Mouse (Mus musculus) spleen, postnatal 36 days (tissue): Measurements from ENCODE around the gene Snap25.

Source experiments
- DNase-seq, 2 experiments: peaks; one replicate each; pipeline ENCODE4 v3.0.0; 2022; ENCODE audit warnings: low spot score in 2 of 2, mixed read lengths in 1 of 2

Snap25 gene

DNA sequence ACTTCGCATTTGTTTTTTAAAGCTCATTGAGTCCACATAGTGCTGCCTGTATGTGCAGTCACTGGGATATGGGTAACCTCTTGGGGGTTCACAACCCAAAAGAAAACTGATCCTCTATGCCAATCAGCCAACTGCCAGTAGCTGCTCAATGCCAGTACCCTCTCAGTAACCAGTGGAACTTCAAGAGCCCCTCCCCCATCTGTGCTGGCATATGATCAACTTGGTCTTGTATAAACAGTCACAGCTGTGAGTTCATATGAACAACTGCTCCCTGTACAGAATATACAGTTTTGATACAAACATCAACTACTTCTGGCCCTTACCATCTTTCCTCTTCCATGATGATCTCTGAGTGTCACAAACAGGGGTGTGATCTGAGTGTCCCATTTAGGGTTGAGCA, 98.1 kb downstream of the Snap25 start:
- DNase-seq = no peak

DNA sequence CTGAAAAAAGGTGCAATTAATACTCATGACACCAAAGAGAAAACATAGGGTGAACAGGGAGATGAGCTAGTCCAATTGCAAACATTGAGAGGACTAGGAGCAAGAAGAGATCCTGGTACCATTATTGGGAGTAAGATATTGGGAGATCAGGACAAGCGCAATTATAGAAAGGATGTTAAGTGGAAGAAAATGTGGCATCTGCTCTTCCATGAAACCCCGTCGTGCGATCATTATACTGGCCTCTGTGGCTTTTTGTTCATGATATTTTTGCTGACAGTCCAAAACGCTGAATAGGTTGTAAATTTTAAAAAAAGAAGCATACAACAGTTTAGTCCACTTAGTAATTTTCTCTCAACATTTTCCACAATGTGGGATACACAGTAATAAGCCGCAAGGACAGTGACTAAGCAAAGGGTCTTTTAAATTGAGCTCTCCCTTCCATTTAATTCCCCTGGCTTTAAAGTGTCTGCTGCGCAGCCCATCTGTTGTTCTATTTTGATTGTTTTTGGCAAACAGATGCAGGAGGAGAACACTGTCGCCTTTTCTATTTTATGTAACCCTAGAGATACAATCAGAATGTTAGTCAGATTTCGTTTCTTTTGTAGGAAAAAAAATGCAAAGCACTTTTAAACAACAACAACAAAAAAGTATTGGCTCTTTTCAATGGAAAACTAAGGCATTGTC, 103.6 kb downstream of the Snap25 start:
- DNase-seq = no peak

DNA sequence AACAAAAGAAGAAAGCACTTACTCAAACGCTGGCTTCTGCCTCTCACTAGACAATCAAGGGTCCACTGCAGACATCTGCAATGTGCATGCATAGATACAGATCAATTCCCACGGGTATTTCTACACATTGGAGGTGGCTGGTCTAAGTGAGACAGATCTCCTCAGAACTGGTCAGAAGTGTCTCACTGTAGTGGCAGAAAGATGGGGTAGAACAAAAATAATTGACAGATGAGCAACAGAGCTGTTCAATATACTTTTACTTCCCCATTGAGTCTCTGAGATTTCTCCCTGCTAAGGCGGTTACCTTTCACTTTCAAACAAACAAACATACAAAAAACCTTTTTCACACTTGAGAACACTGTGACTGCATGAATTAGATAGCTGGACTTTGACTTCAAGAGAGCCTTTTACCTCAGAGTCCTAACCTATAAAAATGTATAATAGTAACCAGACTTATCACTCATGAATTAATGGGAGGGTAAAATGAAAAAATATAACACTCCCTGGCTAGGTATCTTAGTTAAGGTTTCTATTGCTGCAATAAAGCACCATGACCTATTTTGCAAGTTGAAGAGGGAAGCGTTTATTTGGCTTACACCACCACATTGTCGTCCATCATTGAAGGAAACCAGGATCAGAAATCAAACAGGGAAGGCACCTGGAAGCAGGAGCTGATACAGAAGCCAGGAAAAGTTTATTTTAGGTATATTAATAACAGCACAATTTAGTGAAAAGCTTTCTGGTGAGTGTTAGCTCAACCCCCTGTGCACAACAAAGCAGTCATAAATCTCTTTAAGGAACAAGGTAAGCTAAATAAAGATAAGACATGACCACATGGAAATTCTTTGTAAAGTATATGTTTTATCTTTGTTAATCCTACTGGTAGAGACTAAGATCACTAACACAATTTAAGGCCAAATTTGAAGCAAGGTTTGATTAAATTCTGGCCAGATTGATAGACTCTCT, 110.8 kb downstream of the Snap25 start:
- DNase-seq = no peak

GRCm38 (mm10) chr2:136827612-136828011, 114.4 kb downstream of the Snap25 start:
- DNase-seq = no peak
